Mouse (Mus musculus) heart, embryonic 13.5 days (tissue): Measurements from ENCODE around the gene 1110051M20Rik. TPM values are rescaled to one million over a fixed set of nuclear protein-coding genes. Genes with fewer than 3 reads are reported as not detected.
"Not testable (repeated sequence)": the region's sequence is repeated elsewhere in the genome, so short reads cannot be mapped to it uniquely, and the experiment has no call there.

Source experiments
- ATAC-seq: fragments of 200-750 bp; cut with Nextera tagmentation; 2 replicates; pipeline ENCODE4 v1.8.0; 2017; ENCODE audit warnings: moderate TSS enrichment; ENCODE audit not compliant: insufficient number of reproducible peaks, low FRiP score, low TSS enrichment; ENCODE audit errors: extremely low read depth
- H3K27ac ChIP-seq: fragments of 300-500 bp; sonication (generic); replicated peaks from 2 replicates; pipeline ENCODE4 v1.5.1; 2015; ENCODE audit warnings: moderate library complexity, mild to moderate bottlenecking, inconsistent platforms
- H3K27me3 ChIP-seq: fragments of 300-500 bp; sonication (generic); replicated peaks from 2 replicates; pipeline ENCODE4 v1.6.1; 2015; ENCODE audit warnings: mild to moderate bottlenecking, inconsistent platforms
- H3K36me3 ChIP-seq: fragments of 300-500 bp; sonication (generic); 2 replicates; pipeline ENCODE4 v1.6.1; 2015; ENCODE audit warnings: mild to moderate bottlenecking, inconsistent platforms
- H3K4me1 ChIP-seq: fragments of 300-500 bp; sonication (generic); 2 replicates; pipeline ENCODE4 v1.6.1; 2015; ENCODE audit warnings: inconsistent platforms
- H3K4me2 ChIP-seq: fragments of 300-500 bp; sonication (generic); 2 replicates; pipeline ENCODE4 v1.6.1; 2015; ENCODE audit warnings: inconsistent platforms, mild to moderate bottlenecking, moderate library complexity
- H3K4me3 ChIP-seq: fragments of 300-500 bp; sonication (generic); 2 replicates; pipeline ENCODE4 v1.5.1; 2015; ENCODE audit warnings: moderate library complexity, mild to moderate bottlenecking, inconsistent platforms
- H3K9ac ChIP-seq: fragments of 300-500 bp; sonication (generic); 2 replicates; pipeline ENCODE4 v1.6.1; 2015; ENCODE audit warnings: inconsistent platforms, mild to moderate bottlenecking, moderate library complexity
- H3K9me3 ChIP-seq: fragments of 300-500 bp; sonication (generic); 2 replicates; pipeline ENCODE4 v1.6.1; 2016; ENCODE audit warnings: inconsistent platforms
- WGBS: fragments of 180-500 bp; shearing (Covaris S2); methylation state at CpG from one replicate; pipeline ENCODE4 v1.1.7; 2015; ENCODE audit warnings: mixed read lengths; 5-methylcytosine and 5-hydroxymethylcytosine counted together
- polyA plus RNA-seq: library from polyadenylated mRNA; unstranded; fragments of >200 nt; fragmentation: Nextera tagmentation; extraction: Ambion mirVana; gene quantifications from 2 replicates; pipeline ENCODE4 v1.2.1, GENCODE M21; 2015

1110051M20Rik gene
- polyA plus RNA-seq, 1 experiment from 2014 or later = 36.3 TPM

- Histone ChIP-seq H3K27ac (peak overlapping the region; percentile 77), H3K27me3 (peaks cover 46% of the 10 kb centered on the region), H3K4me1 (peaks cover 58% of the 10 kb centered on the region), H3K9me3 (no peaks in the 10 kb centered on the region), H3K4me2 (peak overlapping the region; percentile 81), H3K36me3 (peaks cover 12% of the 10 kb centered on the region), H3K4me3 (peak overlapping the region; percentile 82), H3K9ac (peak overlapping the region; percentile 85)
- under 1% methylated on average over 52 of the region's 52 CpGs for WGBS
- peak; percentile 66; the same call in 1 of the 2 replicates for ATAC-seq
Measured at GRCm38 (mm10) chr2:91256256-91257125, 188.0 kb downstream of the 1110051M20Rik start.

GRCm38 (mm10) chr2:91255661-91256150 lies 188.8 kb downstream of the 1110051M20Rik start, which contains the start of gene Pacsin3:
Pacsin3 (plus strand) TSS chr2:91255954.
- ATAC-seq = peak; percentile 9; the same call in 1 of the 2 replicates
- Histone ChIP-seq H3K4me3 (peak within 1 kb of the TSS; percentile 82), H3K9me3 (no peaks in the 10 kb centered on the region), H3K9ac (peak within 1 kb of the TSS; percentile 85), H3K27me3 (peaks cover 46% of the 10 kb centered on the region), H3K36me3 (peaks cover 4% of the 10 kb centered on the region), H3K4me2 (peak within 1 kb of the TSS; percentile 81), H3K4me1 (peaks cover 58% of the 10 kb centered on the region), H3K27ac (peak within 1 kb of the TSS; percentile 77)
- 1% methylated on average over 27 of the region's 27 CpGs for whole genome bisulfite sequencing

DNA sequence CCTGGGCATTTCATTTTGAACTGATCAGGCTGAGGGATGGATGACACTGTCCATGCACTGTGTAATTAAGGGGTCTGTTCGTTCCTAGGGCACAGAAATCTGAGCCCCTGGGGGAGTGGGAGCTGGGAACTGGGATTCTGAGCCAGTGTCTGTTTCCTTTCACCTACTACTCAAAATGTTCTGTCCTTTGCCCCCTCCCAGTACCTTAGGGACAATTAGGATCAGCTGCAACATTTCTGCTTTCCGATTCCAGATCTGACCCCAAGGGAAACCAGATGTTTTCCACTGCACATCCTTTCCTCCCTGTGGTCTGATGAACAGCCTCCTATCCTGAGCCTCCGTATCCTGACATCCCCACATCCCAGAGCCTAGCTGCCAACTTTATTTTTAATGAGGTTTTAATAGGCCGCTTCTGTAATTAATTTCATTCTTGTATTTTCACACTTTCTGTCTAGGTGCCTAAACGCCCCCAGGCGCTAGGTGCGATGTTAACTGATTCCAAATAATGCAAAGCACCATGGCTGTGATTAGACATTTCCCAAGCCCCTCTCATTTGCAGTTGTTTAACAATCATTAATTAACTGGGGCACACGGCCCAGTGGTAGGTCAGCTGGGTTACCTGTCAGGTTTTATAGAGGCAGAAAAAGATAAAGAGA lies 189.7 kb downstream of the 1110051M20Rik start:
- no peaks in the 10 kb centered on the region for H3K9me3 ChIP-seq
- WGBS = 43% methylated on average over 8 of the region's 8 CpGs
- peaks cover 46% of the 10 kb centered on the region for H3K27me3 ChIP-seq
- H3K4me2 ChIP-seq = peak overlapping the region; percentile 81
- ATAC-seq = no peak
- H3K27ac ChIP-seq = no peak overlapping the region
- no peaks in the 10 kb centered on the region for H3K36me3 ChIP-seq
- H3K9ac ChIP-seq = peak overlapping the region; percentile 85; the same call in 1 of the 2 replicates
- 0 out of 2 replicates have a peak overlapping the region, but pooled peaks have one; percentile 82 for H3K4me3 ChIP-seq
- peaks cover 55% of the 10 kb centered on the region for H3K4me1 ChIP-seq

GRCm38 (mm10) chr2:91252512-91252911 lies 192.0 kb downstream of the 1110051M20Rik start:
- Histone ChIP-seq H3K36me3 (no peaks in the 10 kb centered on the region), H3K4me3 (no peak overlapping the region), H3K27ac (peak overlapping the region; percentile 74), H3K27me3 (peaks cover 40% of the 10 kb centered on the region), H3K4me1 (peaks cover 32% of the 10 kb centered on the region), H3K9ac (peak overlapping the region; percentile 37; the same call in 1 of the 2 replicates), H3K4me2 (no peak overlapping the region), H3K9me3 (no peaks in the 10 kb centered on the region)
- WGBS = 40% methylated on average over 4 of the region's 4 CpGs
- no peak for ATAC-seq

DNA sequence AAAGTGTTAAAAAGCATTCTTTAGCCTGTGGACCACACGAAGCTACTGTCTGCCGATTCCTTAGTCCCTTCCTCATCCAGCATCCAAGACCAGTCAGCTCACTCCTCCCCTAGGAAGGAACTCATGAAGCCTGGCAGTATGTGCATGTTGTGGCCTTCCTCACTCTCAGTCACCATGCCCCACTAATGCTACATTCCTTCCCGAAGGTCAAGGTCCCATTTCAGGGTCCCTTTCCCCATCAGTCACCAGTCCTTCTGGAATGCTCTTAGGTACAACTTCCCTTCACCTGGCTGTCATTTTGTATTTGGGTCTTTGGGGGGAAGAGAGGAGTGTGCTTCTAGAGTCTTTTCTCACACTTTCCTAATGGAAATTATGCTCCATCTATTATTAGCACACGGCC lies 192.5 kb downstream of the 1110051M20Rik start:
- 50% methylated on average over 4 of the region's 4 CpGs for WGBS
- no peaks in the 10 kb centered on the region for H3K36me3 ChIP-seq
- no peak for ATAC-seq

GRCm38 (mm10) chr2:91248366-91248765 lies 196.1 kb downstream of the 1110051M20Rik start:
- Histone ChIP-seq H3K9ac (no peak overlapping the region), H3K36me3 (no peaks in the 10 kb centered on the region), H3K27me3 (peaks cover 7% of the 10 kb centered on the region), H3K4me2 (no peak overlapping the region), H3K27ac (no peak overlapping the region), H3K4me1 (peaks cover 15% of the 10 kb centered on the region), H3K4me3 (no peak overlapping the region), H3K9me3 (no peaks in the 10 kb centered on the region)
- 75% methylated on average over 4 of the region's 4 CpGs for WGBS
- no peak for ATAC-seq

More for the DNA sequence above, 192.5 kb downstream of the 1110051M20Rik start:
- H3K4me1 ChIP-seq = peaks cover 29% of the 10 kb centered on the region
- no peaks in the 10 kb centered on the region for H3K9me3 ChIP-seq
- H3K9ac ChIP-seq = peak overlapping the region; percentile 37; the same call in 1 of the 2 replicates
- no peak overlapping the region for H3K4me3 ChIP-seq
- H3K4me2 ChIP-seq = no peak overlapping the region
- peaks cover 40% of the 10 kb centered on the region for H3K27me3 ChIP-seq
- peak overlapping the region; percentile 74 for H3K27ac ChIP-seq

DNA sequence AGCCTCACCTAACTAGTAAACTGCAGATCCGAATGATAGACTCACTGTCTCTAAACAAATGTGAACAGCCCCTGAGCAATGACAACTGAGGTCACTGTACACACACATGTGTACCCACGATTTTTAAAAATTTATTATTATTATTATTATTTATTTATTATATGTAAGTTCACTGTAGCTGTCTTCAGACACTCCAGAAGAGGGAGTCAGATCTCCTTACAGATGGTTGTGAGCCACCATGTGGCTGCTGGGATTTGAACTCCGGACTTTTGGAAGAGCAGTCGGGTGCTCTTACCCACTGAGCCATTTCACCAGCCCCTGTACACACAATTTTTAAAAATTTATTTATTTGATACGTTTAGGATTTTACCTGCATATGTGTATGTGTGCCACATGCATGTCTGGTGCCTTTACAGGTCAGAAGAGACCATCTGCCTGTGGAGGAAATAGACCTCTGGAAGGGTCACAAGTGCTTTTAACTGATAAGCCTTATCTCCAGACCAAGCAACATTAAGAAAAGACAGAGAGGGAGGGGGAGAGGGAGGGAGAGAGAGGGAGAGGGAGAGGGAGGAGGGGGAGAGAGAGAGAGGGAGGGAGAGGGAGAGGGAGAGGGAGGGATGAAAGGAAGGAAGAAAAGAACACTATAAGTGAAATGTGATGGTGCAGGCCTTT lies 199.8 kb downstream of the 1110051M20Rik start:
- Histone ChIP-seq H3K27me3 (no peaks in the 10 kb centered on the region), H3K27ac (no peak overlapping the region), H3K4me1 (no peaks in the 10 kb centered on the region), H3K4me3 (no peak overlapping the region), H3K9me3 (no peaks in the 10 kb centered on the region), H3K4me2 (no peak overlapping the region), H3K9ac (no peak overlapping the region), H3K36me3 (no peaks in the 10 kb centered on the region)
- ATAC-seq = no peak
- WGBS = 62% methylated on average over 5 of the region's 5 CpGs

GRCm38 (mm10) chr2:91243416-91243815 lies 201.1 kb downstream of the 1110051M20Rik start:
- no peak overlapping the region for H3K27ac ChIP-seq
- H3K4me3 ChIP-seq = no peak overlapping the region
- no peak for ATAC-seq
- no peaks in the 10 kb centered on the region for H3K4me1 ChIP-seq
- 52% methylated on average over 3 of the region's 3 CpGs for WGBS
- no peaks in the 10 kb centered on the region for H3K27me3 ChIP-seq
- no peaks in the 10 kb centered on the region for H3K36me3 ChIP-seq
- H3K9me3 ChIP-seq = no peaks in the 10 kb centered on the region
- H3K9ac ChIP-seq = no peak overlapping the region
- no peak overlapping the region for H3K4me2 ChIP-seq

GRCm38 (mm10) chr2:91242547-91242946 lies 202.0 kb downstream of the 1110051M20Rik start:
- no peak for ATAC-seq
- no peak overlapping the region for H3K4me3 ChIP-seq
- H3K27me3 ChIP-seq = no peaks in the 10 kb centered on the region
- no peaks in the 10 kb centered on the region for H3K9me3 ChIP-seq
- H3K4me2 ChIP-seq = no peak overlapping the region
- no peaks in the 10 kb centered on the region for H3K36me3 ChIP-seq
- H3K4me1 ChIP-seq = peaks cover 4% of the 10 kb centered on the region; the same call in 1 of the 2 replicates
- no peak overlapping the region for H3K9ac ChIP-seq
- whole genome bisulfite sequencing = 67% methylated on average over 5 of the region's 5 CpGs
- H3K27ac ChIP-seq = no peak overlapping the region

GRCm38 (mm10) chr2:91237511-91238080 lies 206.9 kb downstream of the 1110051M20Rik start:
- ATAC-seq, H3K4me1 ChIP-seq, H3K9me3 ChIP-seq, H3K27me3 ChIP-seq: not testable (repeated sequence)
- Histone ChIP-seq H3K9ac (peak overlapping the region; percentile 78), H3K36me3 (peaks cover 11% of the 10 kb centered on the region), H3K4me3 (peak overlapping the region; percentile 67), H3K27ac (peak overlapping the region; percentile 93), H3K4me2 (peak overlapping the region; percentile 86)
- 14% methylated on average over 4 of the region's 4 CpGs for WGBS
